Mouse (Mus musculus) c-Kit-negative CD71-positive TER-119-positive erythroid progenitor cells, embryonic 14.5 days (primary cell): ENCODE measurements at regions not wholly inside any gene's neighbourhood (a gene's known extent, or its start where the extent isn't known, plus 50 kb on each side); places are given as distances from the start of the nearest gene placed in this dataset.
"Not testable (repeated sequence)": the region's sequence is repeated elsewhere in the genome, so short reads cannot be mapped to it uniquely, and the experiment has no call there.

Source experiments
- DNase-seq: peaks from one replicate; pipeline ENCODE4 v3.0.0-alpha.2; 2013; ENCODE audit warnings: low read depth, low spot score

DNA sequence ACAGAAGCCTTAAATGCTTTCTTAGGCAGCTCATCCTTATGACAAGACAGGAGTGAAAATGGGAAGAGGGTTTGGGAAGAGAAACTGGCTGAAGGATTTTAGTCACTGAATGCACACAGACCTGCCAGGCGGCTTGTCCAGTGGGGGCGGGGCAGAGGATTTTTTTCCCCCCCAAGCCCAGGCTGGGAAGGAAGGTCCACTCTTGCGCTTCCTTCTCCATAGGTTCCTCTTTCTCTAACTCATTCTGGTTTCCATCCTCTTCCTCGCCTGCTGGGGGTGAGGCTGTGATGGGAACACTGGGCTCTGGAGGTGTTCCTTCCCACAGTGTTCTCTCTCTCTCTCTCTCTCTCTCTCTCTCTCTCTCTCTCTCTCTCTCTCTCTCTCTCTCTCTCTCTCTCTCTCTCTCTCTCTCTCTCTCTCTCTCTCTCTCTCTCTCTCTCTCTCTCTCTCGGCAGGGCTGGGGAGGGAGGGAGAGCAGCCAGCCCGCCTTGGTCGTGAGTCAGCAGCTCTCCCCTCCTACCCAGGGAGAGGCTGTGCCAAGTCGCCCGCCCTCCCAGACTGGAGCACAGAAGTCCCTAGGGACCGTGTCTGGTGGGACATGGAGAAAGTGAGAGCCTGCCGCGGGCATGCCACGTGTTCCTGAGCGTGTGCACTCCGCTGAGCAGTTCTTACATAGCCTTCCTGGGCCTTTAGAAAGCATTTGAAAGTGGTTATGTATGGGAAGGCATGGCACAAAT, 150.0 kb downstream of the Kcnrg start:
- no peak for DNase-seq

DNA sequence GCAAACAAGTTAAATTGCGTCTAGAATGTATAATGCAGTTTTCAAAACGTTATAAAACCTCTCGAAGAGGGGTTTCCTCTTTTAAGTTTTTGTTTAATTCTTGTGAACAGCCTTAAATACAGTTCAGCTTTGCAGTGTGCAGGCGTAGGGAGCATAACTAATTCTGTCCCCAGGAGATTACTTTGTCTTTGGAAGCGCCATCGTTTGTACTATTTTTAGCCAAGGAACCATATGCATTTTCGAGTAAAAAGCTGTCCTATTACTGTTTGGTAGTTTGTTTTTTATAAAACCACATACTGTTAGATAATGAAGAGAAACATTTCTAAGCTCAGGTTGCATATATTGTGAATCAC, 150.5 kb downstream of the Kcnrg start:
- no peak for DNase-seq

- DNase-seq, result no peak
Measured at GRCm38 (mm10) chr14:61758586-61758985, 151.3 kb downstream of the Kcnrg start.

DNA sequence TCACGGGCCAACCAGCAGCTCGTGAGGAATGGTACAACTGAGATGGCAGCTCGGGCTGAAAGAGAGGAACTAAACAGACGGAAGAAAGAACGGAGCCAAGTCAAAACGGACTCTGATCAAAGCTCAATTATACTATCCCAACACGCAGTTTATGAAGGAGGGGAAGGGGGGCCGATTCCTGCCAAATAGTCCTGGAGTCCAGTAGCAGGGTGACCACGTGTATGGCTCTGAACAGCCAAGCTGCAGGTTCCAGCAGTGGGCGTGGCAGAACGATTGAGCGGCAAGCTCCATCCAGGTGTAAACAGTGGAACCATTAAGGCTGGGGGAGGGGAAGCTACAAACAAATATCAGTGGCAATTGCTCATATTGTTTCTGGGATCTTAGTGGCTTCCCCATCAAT, 152.9 kb downstream of the Kcnrg start:
- not testable (repeated sequence) for DNase-seq

- DNase-seq, result no peak
Measured at GRCm38 (mm10) chr14:61762076-61762475, 154.8 kb downstream of the Kcnrg start.

GRCm38 (mm10) chr14:61769881-61770280, 162.6 kb downstream of the Kcnrg start:
- no peak for DNase-seq

- no peak for DNase-seq
Measured at GRCm38 (mm10) chr14:61774171-61774570, 166.9 kb downstream of the Kcnrg start.

DNA sequence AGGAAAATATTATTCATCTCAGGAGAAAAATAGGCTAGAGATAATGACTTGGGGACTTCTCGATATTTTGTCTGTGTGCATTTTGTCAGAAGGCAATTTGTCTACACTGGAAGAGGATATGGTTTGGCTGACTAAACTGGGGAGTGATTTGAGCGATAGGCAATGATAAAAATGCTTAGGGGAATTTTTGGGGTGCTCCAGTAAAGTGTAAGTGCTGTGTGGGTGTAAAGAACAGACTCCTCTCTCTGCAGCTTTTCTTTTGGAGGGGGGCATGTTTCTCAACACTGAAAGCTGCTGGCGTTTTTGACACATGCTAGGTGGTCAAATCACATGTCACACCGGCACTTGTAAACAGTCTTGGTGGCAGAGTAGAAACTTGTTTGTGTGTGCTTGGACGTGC, 171.4 kb downstream of the Kcnrg start:
- no peak for DNase-seq

DNA sequence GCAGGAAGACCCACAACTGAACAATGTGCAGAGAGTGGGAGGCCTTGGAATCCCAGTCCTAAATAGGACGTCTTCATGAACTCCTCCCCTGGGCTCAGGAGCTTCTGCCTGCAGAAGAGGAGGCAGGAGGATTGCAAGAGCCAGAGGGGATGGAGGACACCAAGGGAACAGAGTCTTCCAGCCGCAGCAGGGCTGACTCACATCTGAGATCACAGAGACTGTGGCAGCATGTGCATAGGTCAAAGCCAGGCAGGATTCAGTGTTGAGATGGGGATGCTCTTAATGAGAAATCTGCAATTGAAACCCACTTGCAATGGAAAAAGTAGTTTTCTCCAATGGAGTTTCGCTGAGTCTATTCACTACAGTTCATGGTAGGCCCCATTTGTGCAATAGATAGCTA, 175.9 kb downstream of the Kcnrg start:
- DNase-seq, result no peak

GRCm38 (mm10) chr14:61784609-61785008, 177.4 kb downstream of the Kcnrg start:
- no peak for DNase-seq

GRCm38 (mm10) chr14:61786031-61786430, 178.8 kb downstream of the Kcnrg start:
- no peak for DNase-seq

- DNase-seq, result no peak
Measured at GRCm38 (mm10) chr14:61787746-61788145, 180.5 kb downstream of the Kcnrg start.

- no peak for DNase-seq
Measured at GRCm38 (mm10) chr14:61788998-61789790, 181.9 kb downstream of the Kcnrg start.

DNA sequence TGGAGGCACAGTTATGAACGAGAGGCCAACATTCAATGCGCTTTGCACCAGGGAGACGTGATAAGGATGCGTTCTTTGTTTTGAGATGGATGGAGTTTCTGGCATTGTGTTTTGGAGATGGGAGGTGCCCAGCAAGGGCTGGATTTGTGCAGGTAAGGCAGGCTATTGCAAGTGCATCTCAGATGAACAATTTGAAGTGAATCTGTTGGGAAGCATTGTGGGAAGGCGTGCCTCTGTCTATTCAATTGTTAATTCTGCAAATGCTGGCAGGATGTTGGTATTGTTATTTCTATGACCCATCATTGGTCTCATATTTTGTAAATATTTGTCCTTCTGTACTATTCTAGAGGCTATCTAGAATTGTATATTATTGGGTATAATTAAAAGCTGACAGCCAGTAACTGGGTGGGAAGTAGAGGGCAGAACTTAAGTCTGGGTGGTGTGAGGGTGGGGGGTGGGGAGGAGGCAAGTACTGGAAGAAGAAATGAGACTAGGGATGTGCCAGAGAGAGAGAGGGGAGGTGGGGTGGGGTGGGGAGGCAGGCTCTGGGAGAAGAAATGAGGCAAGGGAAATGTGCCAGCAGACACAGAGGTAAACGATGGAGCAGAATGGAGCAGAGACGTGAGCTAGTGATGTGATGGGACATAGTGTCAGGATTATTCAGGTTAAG, 188.9 kb downstream of the Kcnrg start:
- DNase-seq, result no peak

- no peak for DNase-seq
Measured at GRCm38 (mm10) chr14:61796671-61797070, 189.4 kb downstream of the Kcnrg start.

GRCm38 (mm10) chr14:61803421-61803925, 196.2 kb downstream of the Kcnrg start:
- DNase-seq, result no peak

GRCm38 (mm10) chr14:61805433-61805832, 198.2 kb downstream of the Kcnrg start:
- DNase-seq, result no peak

- DNase-seq, result no peak
Measured at GRCm38 (mm10) chr14:61808193-61808592, 200.9 kb downstream of the Kcnrg start.

DNA sequence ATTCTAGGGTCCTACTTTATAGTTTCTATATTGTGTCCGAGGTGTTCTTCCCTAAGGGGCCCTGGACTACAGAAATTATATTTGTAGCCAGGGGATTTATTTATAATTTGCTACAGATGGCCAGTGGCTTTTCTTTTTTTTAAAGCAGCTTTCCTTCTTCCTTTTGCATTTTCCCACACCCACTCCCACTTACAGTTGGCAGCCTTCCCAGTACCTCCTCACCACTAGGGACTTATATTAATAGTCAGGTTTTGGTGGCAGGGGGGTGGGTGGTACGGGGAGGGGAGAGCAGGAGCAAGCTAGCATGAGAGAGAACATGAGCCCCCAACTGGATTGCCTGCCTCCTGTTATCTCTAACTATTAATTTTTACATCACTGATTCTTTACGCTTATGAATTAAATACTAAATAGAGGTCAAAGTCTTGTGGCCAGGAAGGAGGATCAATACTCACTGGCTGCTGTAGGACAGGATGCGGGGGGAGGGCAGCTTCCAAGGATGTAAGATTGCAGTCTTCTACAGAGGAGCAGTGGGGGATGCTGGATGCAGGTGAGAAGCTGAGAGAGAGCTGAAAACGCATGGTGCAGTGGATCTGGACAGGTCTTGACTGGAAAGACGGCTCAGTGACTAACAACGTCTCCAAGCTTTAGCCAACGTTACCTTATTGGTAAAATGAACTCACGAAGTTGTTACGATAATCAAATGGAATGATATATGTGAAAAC, 202.6 kb downstream of the Kcnrg start:
- no peak for DNase-seq

- no peak for DNase-seq
Measured at GRCm38 (mm10) chr14:61810836-61811235, 203.6 kb downstream of the Kcnrg start.

DNA sequence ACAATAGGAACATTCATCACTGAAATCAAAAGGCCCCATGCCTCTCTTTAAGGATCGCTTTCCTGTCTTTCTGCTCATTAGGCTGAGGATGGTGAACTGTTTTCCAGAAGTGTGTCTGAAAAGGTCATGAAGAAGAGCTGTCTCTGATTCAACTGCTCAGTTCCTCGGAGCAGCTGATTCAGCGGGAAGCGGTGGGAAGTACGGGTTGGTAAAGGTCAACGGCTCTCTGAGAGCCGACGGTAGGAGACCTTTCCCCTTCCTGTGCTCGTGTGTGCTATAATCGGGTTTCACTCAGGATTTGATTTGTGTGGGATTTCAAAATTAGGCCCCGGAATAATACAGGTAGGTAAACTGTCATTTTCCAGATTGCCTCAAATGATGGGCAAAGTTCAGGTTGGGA, 210.5 kb downstream of the Kcnrg start:
- no peak for DNase-seq

DNA sequence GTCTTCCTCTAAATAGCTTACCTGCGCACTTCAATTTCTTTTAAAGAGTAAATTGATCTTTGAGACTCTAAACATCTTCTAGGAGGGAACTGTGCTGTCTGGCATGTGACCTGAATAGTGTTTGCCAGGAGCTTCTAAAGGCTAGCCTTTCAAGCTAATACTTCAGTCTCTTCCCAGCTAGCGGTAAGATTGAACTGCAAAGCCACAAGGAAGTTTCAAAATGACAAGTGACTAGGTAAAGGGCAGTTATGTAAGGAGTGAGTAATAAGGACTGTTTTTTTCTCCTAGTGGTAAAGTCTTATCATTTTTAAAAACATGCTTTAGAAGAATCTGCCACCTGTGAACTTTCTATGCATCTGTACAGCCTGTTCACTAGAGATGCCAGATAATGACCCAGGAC, 211.1 kb downstream of the Kcnrg start:
- DNase-seq, result no peak
